Mouse (Mus musculus) hindbrain, embryonic 10.5 days (tissue): ENCODE data around the gene Ankrd28. TPM values are rescaled to one million over a fixed set of nuclear protein-coding genes. Genes with fewer than 3 reads are reported as not detected.
A peak's percentile ranks its signal among the peaks of the same experiment; 100 is the strongest.

ENCODE experiments used
- DNase-seq: peaks from one replicate; pipeline ENCODE4 v3.0.0-alpha.2; 2017; ENCODE audit warnings: low spot score
- H3K27ac ChIP-seq: fragments of 300-500 bp; sonication (generic); 2 replicates; pipeline ENCODE4 v1.5.1; 2016; ENCODE audit warnings: mild to moderate bottlenecking, moderate library complexity
- H3K27me3 ChIP-seq: fragments of 300-500 bp; sonication (generic); 2 replicates; pipeline ENCODE4 v1.6.1; 2016; ENCODE audit warnings: mild to moderate bottlenecking; ENCODE audit not compliant: poor library complexity, insufficient read depth, severe bottlenecking
- H3K36me3 ChIP-seq: fragments of 300-500 bp; sonication (generic); 2 replicates; pipeline ENCODE4 v1.6.1; 2016; ENCODE audit warnings: mild to moderate bottlenecking, moderate library complexity
- H3K4me1 ChIP-seq: fragments of 300-500 bp; sonication (generic); replicated peaks from 2 replicates; pipeline ENCODE4 v1.6.1; 2016; ENCODE audit warnings: mild to moderate bottlenecking
- H3K4me3 ChIP-seq: fragments of 300-500 bp; sonication (generic); 2 replicates; pipeline ENCODE4 v1.5.1; 2016; ENCODE audit warnings: mild to moderate bottlenecking, moderate library complexity
- H3K9me3 ChIP-seq: fragments of 300-500 bp; sonication (generic); 2 replicates; pipeline ENCODE4 v1.6.1; 2016; ENCODE audit warnings: mild to moderate bottlenecking, moderate library complexity
- WGBS: fragments of 180-500 bp; shearing (Covaris S2); methylation state at CpG from one replicate; pipeline ENCODE4 v1.1.7; 2016; 5-methylcytosine and 5-hydroxymethylcytosine counted together
- polyA plus RNA-seq: library from polyadenylated mRNA; unstranded; fragments of >200 nt; fragmentation: Nextera tagmentation; extraction: Ambion mirVana; gene quantifications from 2 replicates; pipeline ENCODE4 v1.2.1, GENCODE M21; 2016

Ankrd28 gene
- polyA plus RNA-seq, 1 experiment from 2014 or later, result 7.7 TPM

GRCm38 (mm10) chr14:31685680-31686079 lies 144.8 kb downstream of the Ankrd28 start:
- no peaks in the 10 kb centered on the region for H3K9me3 ChIP-seq
- H3K36me3 ChIP-seq, result no peaks in the 10 kb centered on the region
- peaks cover 8% of the 10 kb centered on the region for H3K4me1 ChIP-seq
- H3K4me3 ChIP-seq, result no peak overlapping the region
- H3K27me3 ChIP-seq, result no peaks in the 10 kb centered on the region
- DNase-seq, result no peak
- no peak overlapping the region for H3K27ac ChIP-seq
- WGBS, result 88% methylated on average over 10 of the region's 10 CpGs

GRCm38 (mm10) chr14:31684343-31685040 lies 146.0 kb downstream of the Ankrd28 start:
- Histone ChIP-seq H3K27ac (0 out of 2 replicates have a peak overlapping the region, but pooled peaks have one; percentile 35), H3K27me3 (no peaks in the 10 kb centered on the region), H3K4me1 (peaks cover 8% of the 10 kb centered on the region), H3K36me3 (no peaks in the 10 kb centered on the region), H3K9me3 (no peaks in the 10 kb centered on the region), H3K4me3 (no peak overlapping the region)
- no peak for DNase-seq
- 79% methylated on average over 7 of the region's 7 CpGs for WGBS

GRCm38 (mm10) chr14:31683610-31684009 lies 146.8 kb downstream of the Ankrd28 start:
- no peaks in the 10 kb centered on the region for H3K9me3 ChIP-seq
- WGBS, result 83% methylated on average over 2 of the region's 2 CpGs
- H3K27me3 ChIP-seq, result no peaks in the 10 kb centered on the region
- no peaks in the 10 kb centered on the region for H3K36me3 ChIP-seq
- no peak overlapping the region for H3K27ac ChIP-seq
- DNase-seq, result no peak
- peaks cover 8% of the 10 kb centered on the region for H3K4me1 ChIP-seq
- no peak overlapping the region for H3K4me3 ChIP-seq

- Histone ChIP-seq H3K27me3 (no peaks in the 10 kb centered on the region), H3K27ac (0 out of 2 replicates have a peak overlapping the region, but pooled peaks have one; percentile 45), H3K9me3 (no peaks in the 10 kb centered on the region), H3K4me3 (no peak overlapping the region), H3K4me1 (peaks cover 8% of the 10 kb centered on the region), H3K36me3 (no peaks in the 10 kb centered on the region)
- WGBS, result 54% methylated on average over 5 of the region's 5 CpGs
- no peak for DNase-seq
Observed at GRCm38 (mm10) chr14:31681931-31682555, 148.4 kb downstream of the Ankrd28 start.

GRCm38 (mm10) chr14:31681291-31681690 lies 149.2 kb downstream of the Ankrd28 start:
- H3K27me3 ChIP-seq, result no peaks in the 10 kb centered on the region
- H3K9me3 ChIP-seq, result no peaks in the 10 kb centered on the region
- DNase-seq, result no peak
- peaks cover 2% of the 10 kb centered on the region for H3K4me1 ChIP-seq
- H3K36me3 ChIP-seq, result no peaks in the 10 kb centered on the region
- no peak overlapping the region for H3K4me3 ChIP-seq
- 92% methylated on average over 9 of the region's 9 CpGs for WGBS
- H3K27ac ChIP-seq, result no peak overlapping the region

- H3K27ac ChIP-seq, result no peak overlapping the region
- no peaks in the 10 kb centered on the region for H3K27me3 ChIP-seq
- H3K9me3 ChIP-seq, result no peaks in the 10 kb centered on the region
- no peak for DNase-seq
- no peak overlapping the region for H3K4me3 ChIP-seq
- H3K36me3 ChIP-seq, result no peaks in the 10 kb centered on the region
- WGBS, result 90% methylated on average over 3 of the region's 3 CpGs
- no peaks in the 10 kb centered on the region for H3K4me1 ChIP-seq
Observed at GRCm38 (mm10) chr14:31680656-31681055, 149.8 kb downstream of the Ankrd28 start.

GRCm38 (mm10) chr14:31671635-31672320 lies 158.7 kb downstream of the Ankrd28 start:
- no peak overlapping the region for H3K4me3 ChIP-seq
- H3K27ac ChIP-seq, result peak overlapping the region; percentile 66
- peaks cover 8% of the 10 kb centered on the region for H3K36me3 ChIP-seq
- peaks cover 40% of the 10 kb centered on the region for H3K4me1 ChIP-seq
- H3K9me3 ChIP-seq, result no peaks in the 10 kb centered on the region
- 47% methylated on average over 10 of the region's 10 CpGs for WGBS
- DNase-seq, result no peak
- H3K27me3 ChIP-seq, result no peaks in the 10 kb centered on the region

- no peaks in the 10 kb centered on the region for H3K27me3 ChIP-seq
- DNase-seq, result peak; percentile 35
- H3K27ac ChIP-seq, result peak overlapping the region; percentile 78
- H3K36me3 ChIP-seq, result peaks cover 10% of the 10 kb centered on the region
- H3K4me1 ChIP-seq, result peaks cover 47% of the 10 kb centered on the region
- WGBS, result 74% methylated on average over 15 of the region's 15 CpGs
- no peaks in the 10 kb centered on the region for H3K9me3 ChIP-seq
- no peak overlapping the region for H3K4me3 ChIP-seq
Observed at GRCm38 (mm10) chr14:31669642-31670490, 160.6 kb downstream of the Ankrd28 start.

- Histone ChIP-seq H3K4me1 (peaks cover 47% of the 10 kb centered on the region), H3K27me3 (no peaks in the 10 kb centered on the region), H3K27ac (peak overlapping the region; percentile 78), H3K36me3 (peaks cover 10% of the 10 kb centered on the region), H3K9me3 (no peaks in the 10 kb centered on the region), H3K4me3 (no peak overlapping the region)
- WGBS, result 69% methylated on average over 13 of the region's 13 CpGs
- DNase-seq, result no peak
Observed at GRCm38 (mm10) chr14:31669161-31669611, 161.3 kb downstream of the Ankrd28 start.

GRCm38 (mm10) chr14:31668326-31668725 lies 162.1 kb downstream of the Ankrd28 start:
- WGBS, result 83% methylated on average over 13 of the region's 13 CpGs

GRCm38 (mm10) chr14:31667741-31668140 lies 162.7 kb downstream of the Ankrd28 start:
- DNase-seq, result no peak
- Histone ChIP-seq H3K27me3 (no peaks in the 10 kb centered on the region), H3K4me1 (peaks cover 60% of the 10 kb centered on the region), H3K9me3 (no peaks in the 10 kb centered on the region), H3K4me3 (no peak overlapping the region), H3K27ac (peak overlapping the region; percentile 41; the same call in 1 of the 2 replicates), H3K36me3 (peaks cover 10% of the 10 kb centered on the region)
- 86% methylated on average over 6 of the region's 6 CpGs for WGBS

More at GRCm38 (mm10) chr14:31668326-31668725, 162.1 kb downstream of the Ankrd28 start:
- peaks cover 54% of the 10 kb centered on the region for H3K4me1 ChIP-seq
- peak overlapping the region; percentile 78; the same call in 1 of the 2 replicates for H3K27ac ChIP-seq
- peaks cover 10% of the 10 kb centered on the region for H3K36me3 ChIP-seq
- H3K4me3 ChIP-seq, result no peak overlapping the region
- H3K27me3 ChIP-seq, result no peaks in the 10 kb centered on the region
- H3K9me3 ChIP-seq, result no peaks in the 10 kb centered on the region
- no peak for DNase-seq
